18 mouse cellular contexts compared by ENCODE assay signal in genomic region chr8:80963095-80963494, GRCm38 (mm10).
"Had no signal": no experiment of that assay in that cellular context is flagged by ENCODE, and none has a peak within 500 bp of the region (broad histone marks: within the 10 kb centered on the region; RNA-seq: fewer than 3 reads in every experiment).

No protein-coding gene starts in this region.

- H3K4me3 ChIP-seq: midbrain, embryonic 10.5 days; midbrain, embryonic 12.5 days; myocyte; neural tube, embryonic 13.5 days; neural tube, embryonic 15.5 days had no signal

- H3K9ac ChIP-seq: liver, embryonic 14.5 days; lung, embryonic 14.5 days; midbrain, embryonic 12.5 days; neural tube, embryonic 13.5 days; neural tube, embryonic 15.5 days had no signal

- H3K4me2 ChIP-seq: lung, embryonic 14.5 days; midbrain, embryonic 12.5 days; neural tube, embryonic 13.5 days; neural tube, embryonic 15.5 days had no signal

- H3K9me3 ChIP-seq: midbrain, embryonic 12.5 days; neural tube, embryonic 13.5 days; neural tube, embryonic 15.5 days had no signal

- H3K4me1 ChIP-seq: midbrain, embryonic 10.5 days had no signal

- H3K36me3 ChIP-seq: midbrain, embryonic 10.5 days; midbrain, embryonic 12.5 days; neural tube, embryonic 13.5 days; neural tube, embryonic 15.5 days had no signal

- DNase-seq: lung, adult 18-20 months; lung, postnatal 10 days; lung, postnatal 4 days; midbrain, embryonic 14.5 days; retina, postnatal 1 day; right cerebral cortex, adult 18-20 months; right cerebral cortex, postnatal 25 days; thymus, adult 18-20 months; thymus, postnatal 14 days; thymus, postnatal 36 days had no signal

- ATAC-seq: midbrain, embryonic 16.5 days had no signal

- H3K27me3 ChIP-seq: midbrain, embryonic 12.5 days; neural tube, embryonic 13.5 days; neural tube, embryonic 15.5 days had no signal

- H3K27ac ChIP-seq: liver, embryonic 14.5 days; midbrain, embryonic 10.5 days; midbrain, embryonic 12.5 days; neural tube, embryonic 13.5 days; neural tube, embryonic 15.5 days had no signal
